Mouse (Mus musculus) brain, embryonic 14.5 days (tissue): ENCODE measurements around the gene Rhbdl1.

Experiments used
- CTCF ChIP-seq: fragments of 200-500 bp; IDR thresholded peaks from 2 replicates; pipeline ENCODE4 v1.5.1; 2012; ENCODE audit warnings: inconsistent platforms, mild to moderate bottlenecking, moderate library complexity, borderline replicate concordance; ENCODE audit not compliant: insufficient read depth, insufficient read length; ENCODE audit errors: extremely low read depth
- POLR2A ChIP-seq: fragments of 200-500 bp; IDR thresholded peaks from 2 replicates; pipeline ENCODE4 v1.6.1; 2012; ENCODE audit warnings: mild to moderate bottlenecking, inconsistent platforms, borderline replicate concordance; ENCODE audit not compliant: poor library complexity, insufficient read depth, insufficient read length, severe bottlenecking; ENCODE audit errors: extremely low read depth

- TF ChIP-seq CTCF, result no peak
- TF ChIP-seq POLR2A, result no peak
Observed at GRCm38 (mm10) chr17:25863681-25864080, 26.6 kb upstream of the Rhbdl1 start.
